Mouse (Mus musculus): ENCODE measurements around the gene H2-Q4.
A peak's percentile ranks its signal among the peaks of the same experiment; 100 is the strongest.
"Not testable (repeated sequence)": the region's sequence is repeated elsewhere in the genome, so short reads cannot be mapped to it uniquely, and the experiment has no call there.

Gene H2-Q4

GRCm38 (mm10) chr17:35379369-35379728 is at the start of gene H2-Q4:
TSS of gene H2-Q4 (plus strand) at chr17:35379617.
- peak; percentile 97 for DNase-seq (ENCODE audit: low read depth, low spot score)

DNA sequence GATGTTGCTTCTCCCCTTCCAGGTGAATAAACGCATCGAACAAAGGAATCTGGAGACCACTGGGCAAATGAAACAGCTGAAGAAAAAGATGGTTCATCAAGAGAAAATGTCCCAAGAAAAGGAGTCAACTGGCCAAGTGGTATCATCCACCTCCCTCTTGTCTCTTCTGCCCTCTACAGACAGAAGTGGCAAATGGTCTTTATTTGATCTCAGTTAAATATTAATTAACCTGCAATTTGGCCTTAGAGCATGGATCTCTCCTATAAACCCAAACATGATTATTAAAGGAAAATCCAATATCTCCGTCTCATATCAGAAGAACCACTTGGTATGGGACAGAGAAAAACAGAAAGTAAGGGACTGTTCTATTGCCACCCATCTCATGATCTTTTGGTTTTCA is 49.7 kb upstream of the H2-Q4 start:
- not testable (repeated sequence) for DNase-seq (ENCODE audit: low read depth, low spot score)

DNA sequence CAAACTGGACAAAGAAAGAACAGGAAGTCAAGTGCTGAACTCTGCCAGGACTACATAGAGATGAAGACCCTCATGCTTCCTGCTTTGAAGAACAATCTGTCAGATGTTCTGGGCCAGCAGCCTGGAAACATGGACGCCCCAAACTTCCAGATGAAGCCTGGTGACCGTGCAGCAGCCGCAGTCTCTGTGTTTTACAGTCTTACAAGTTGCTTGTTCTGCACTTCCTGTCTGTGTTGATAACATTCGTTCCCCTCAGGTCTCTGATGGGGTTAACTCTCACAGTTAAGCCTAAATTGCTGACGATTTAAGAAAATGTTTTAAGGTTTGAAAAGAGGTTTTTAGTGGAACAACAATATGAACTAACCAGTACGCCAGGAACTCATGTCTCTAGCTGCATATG is 47.9 kb upstream of the H2-Q4 start:
- DNase-seq (ENCODE audit: low read depth, low spot score), result not testable (repeated sequence)

DNA sequence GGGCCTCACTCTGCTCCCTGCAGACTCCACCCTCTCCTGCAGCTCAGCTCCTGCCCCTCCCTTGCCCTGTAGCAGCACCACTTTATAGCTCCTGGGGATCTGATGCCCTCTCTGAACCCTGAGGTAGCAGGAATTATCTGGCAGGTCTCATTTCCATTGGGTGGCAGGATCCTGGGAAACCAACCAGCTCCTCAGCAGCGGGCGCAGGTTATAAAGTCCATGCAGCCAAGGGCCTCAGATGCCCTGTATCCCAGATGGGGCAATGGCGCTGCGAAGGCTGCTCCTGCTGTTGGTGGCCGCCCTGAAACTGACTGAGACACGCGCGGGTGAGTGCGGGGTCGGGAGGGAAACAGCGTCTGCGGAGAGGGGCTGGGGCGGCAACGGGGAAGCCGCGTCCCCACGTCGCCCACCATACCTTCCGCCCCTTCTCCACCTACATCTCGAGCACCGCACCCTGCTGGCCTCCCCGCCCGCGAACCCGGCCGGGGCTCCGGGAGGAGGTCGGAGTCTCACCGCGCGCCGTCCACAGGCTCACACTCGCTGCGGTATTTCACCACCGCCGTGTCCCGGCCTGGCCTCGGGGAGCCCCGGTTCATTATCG is 37.2 kb upstream of the H2-Q4 start, which contains the start of gene H2-Q2:
TSS of gene H2-Q2 (plus strand) at position 172 of the 601 bp plus-strand sequence.
- peak; percentile 54 for DNase-seq (ENCODE audit: low read depth, low spot score)

DNA sequence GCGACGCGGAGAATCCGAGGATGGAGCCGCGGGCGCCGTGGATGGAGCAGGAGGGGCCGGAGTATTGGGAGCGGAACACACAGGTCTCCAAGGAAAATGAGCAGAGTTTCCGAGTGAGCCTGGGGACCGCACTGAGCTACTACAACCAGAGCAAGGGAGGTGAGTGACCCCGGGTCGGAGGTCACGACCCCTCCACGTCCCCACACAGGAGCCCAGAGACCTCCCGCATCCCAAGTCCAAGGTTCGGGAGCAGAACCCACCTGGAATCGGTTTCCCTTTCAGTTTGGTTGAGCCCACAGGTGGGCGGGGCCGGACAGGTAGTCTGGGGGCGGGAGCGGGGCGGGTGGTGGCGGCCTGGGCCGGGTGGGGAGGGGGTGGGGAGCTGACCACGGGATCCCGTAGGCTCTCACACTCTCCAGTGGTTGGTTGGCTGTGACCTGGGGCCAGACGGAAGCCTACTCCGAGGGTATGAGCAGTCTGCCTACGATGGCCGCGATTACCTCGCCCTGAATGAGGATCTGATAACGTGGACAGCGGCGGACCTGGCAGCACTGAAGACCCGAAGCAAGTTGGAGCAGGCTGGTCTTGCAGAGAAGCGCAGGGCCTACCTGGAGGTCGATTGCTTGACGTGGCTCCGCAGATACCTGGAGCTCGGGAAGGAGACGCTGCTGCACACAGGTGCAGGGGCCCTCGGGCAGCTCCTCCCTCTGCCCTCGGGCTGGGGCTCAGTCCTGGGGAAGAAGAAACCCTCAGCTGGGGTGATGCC is 36.5 kb upstream of the H2-Q4 start:
- peak; percentile 60 for DNase-seq (ENCODE audit: low read depth, low spot score)

DNA sequence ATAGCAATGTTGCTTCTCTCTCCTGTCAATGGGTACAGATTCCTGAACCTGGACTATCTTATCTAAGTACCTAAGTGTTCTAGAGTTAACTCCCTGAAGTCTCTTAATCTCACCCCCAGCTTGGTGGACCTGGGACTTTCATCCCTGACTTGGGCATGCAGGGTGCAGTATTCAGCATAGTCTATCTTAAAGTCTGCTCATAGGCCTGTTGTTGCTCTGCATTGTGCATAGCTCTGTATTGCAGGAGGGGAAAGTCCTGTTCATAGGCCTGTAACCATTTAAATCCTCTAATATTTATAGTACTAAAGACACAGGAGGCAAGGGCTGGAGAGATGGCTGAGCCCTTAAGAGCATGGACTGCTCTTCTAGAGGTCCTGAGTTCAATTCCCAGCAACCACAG is 31.8 kb upstream of the H2-Q4 start:
- not testable (repeated sequence) for DNase-seq (ENCODE audit: low read depth, low spot score)

DNA sequence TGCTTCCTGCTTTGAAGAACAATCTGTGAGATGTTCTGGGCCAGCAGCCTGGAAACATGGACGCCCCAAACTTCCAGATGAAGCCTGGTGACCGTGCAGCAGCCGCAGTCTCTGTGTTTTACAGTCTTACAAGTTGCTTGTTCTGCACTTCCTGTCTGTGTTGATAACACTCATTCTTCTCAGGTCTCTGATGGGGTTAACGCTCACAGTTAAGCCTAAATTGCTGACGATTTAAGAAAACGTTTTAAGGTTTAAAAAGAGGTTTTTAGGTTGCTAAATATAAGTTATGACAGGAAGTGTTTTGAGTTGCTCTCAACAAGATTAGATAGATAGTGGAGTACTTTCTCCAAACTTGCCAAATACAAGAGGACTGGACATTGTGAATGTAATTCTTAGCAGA is 26.1 kb upstream of the H2-Q4 start:
- peak; percentile 51 for DNase-seq (ENCODE audit: low read depth, low spot score)

DNA sequence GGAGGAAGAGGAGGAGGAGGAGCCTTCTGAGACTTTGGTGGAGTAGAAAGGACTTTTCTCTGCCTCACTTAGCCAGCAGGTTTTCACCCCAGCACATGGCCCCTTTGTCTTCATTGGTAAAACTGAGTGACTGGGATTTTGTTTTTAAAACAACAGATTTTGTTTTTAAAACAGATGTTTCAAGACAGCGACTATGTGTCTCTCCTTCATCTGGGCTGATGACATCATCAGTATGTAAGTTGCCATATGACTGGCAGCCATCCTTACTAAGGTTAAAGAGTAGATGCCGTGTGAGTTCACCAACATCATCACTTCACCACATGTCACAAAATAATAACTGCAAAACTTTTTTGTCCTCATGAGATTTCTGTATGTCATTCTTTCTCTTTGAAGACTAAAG is 25.3 kb upstream of the H2-Q4 start:
- peak; percentile 37 for DNase-seq (ENCODE audit: low read depth, low spot score)

- DNase-seq (ENCODE audit: low read depth, low spot score), result no peak
Observed at GRCm38 (mm10) chr17:35357086-35357485, 22.3 kb upstream of the H2-Q4 start.

GRCm38 (mm10) chr17:35358763-35359469 is 20.5 kb upstream of the H2-Q4 start:
- no peak for DNase-seq (ENCODE audit: low read depth, low spot score)

DNA sequence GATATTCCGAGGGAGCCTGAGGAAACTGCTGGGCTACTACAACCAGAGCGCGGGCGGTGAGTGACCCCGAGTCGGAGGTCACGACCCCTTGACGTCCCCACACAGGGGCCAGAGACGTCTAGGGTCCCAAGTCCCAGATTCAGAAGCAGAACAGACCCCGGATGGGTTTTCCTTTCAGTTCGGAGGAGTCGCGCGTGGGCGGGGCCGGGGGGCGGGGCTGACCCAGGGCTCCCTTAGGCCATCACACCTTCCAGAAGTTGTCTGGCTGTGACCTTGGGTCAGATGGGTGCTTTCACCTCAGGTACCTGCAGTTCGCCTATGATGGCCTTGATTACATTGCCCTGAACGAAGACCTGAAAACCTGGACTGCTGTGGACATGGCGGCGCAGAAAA is 20.0 kb upstream of the H2-Q4 start:
- DNase-seq (ENCODE audit: low read depth, low spot score), result peak; percentile 67

GRCm38 (mm10) chr17:35379729-35380451 is 473 bp downstream of the H2-Q4 start:
- DNase-seq (ENCODE audit: low read depth, low spot score), result peak; percentile 81

DNA sequence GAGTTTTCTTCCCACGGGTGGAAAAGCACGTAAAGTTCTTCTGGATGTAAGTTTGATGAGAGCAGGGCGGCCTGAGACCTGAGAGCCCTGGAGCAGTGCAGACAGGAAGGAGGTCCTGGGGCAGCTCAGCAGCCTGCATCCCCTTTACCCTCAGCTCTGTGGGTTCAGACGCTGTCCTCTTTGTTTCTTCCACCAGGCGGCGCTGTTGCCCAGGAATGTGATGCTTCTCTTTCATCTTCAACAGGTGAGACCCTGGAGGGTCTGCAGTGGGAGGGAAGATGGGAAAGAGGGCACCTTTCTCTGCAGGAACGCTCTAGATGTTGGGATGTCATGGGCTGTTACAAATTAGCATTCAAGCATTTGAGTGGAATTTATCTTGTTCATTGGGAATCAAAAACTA is 10.4 kb downstream of the H2-Q4 start:
- DNase-seq (ENCODE audit: low read depth, low spot score), result peak; percentile 82

GRCm38 (mm10) chr17:35392671-35393070 is 13.3 kb downstream of the H2-Q4 start:
- not testable (repeated sequence) for DNase-seq (ENCODE audit: low read depth, low spot score)

DNA sequence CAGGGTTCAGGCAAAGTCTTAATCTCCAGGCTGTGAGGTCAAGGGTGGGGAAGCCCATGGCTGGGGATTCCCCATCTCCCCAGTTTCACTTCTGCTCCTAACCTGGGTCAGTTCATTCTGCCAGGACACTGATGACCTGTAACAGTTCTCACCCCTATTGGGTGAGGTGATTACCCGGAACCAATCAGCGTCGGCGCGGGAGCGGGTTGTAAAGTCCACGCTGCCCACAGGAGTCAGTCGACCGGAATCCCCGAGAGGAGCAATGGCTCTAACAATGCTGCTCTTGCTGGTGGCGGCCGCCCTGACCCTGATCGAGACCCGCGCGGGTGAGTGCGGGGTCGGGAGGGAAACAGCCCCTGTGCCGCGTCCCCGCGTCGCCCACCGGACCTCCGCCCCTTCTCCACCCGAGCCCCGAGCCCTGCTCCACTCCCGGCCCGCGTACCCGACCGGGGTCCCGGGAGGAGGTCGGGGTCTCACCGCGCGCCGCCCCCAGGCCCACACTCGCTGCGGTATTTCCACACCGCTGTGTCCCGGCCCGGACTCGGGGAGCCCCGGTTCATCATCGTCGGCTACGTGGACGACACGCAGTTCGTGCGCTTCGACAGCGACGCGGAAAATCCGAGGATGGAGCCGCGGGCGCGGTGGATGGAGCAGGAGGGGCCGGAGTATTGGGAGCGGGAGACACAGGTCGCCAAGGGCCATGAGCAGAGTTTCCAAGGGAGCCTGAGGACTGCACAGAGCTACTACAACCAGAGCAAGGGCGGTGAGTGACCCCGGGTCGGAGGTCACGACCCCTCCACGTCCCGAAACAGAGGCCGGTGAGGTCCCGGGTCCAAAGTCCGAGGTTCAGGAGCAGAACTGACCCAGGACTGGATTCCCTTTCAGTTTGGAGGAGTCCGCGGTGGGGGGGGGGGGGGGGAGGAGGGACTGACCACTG is 14.7 kb downstream of the H2-Q4 start:
- DNase-seq (ENCODE audit: low read depth, low spot score), result peak; percentile 44

DNA sequence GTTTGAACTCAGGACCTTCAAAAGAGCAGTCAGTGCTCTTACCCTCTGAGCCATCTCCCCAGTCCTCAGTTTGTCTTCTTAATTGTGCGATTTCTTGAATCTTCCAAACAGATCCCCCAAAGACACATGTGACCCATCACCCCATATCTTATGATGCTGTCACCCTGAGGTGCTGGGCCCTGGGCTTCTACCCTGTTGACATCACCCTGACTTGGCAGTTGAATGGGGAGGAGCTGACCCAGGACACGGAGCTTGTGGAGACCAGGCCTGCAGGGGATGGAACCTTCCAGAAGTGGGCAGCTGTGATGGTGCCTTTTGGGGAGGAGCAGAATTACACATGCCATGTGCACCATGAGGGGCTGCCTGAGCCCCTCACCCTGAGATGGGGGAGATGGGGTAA is 17.5 kb downstream of the H2-Q4 start:
- peak; percentile 9 for DNase-seq (ENCODE audit: low read depth, low spot score)

DNA sequence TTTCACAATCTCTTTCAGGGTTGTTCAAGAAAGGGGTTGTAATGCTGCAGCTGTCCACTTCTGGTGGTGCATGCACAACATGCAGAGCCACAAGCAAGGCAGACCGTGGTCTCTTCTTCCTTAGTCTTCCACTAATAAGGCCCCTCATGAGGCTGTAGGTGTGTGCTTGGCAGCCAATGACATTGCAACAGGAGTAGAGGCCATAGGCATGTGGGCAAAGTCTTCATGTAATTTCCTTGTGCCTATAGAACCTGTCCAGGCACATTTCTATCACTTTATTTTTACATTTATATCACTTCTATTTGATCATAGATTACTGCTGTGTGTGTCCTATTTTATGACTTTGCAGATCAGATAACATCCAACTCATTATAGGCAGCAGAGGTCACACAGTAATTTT is 33.6 kb downstream of the H2-Q4 start:
- DNase-seq (ENCODE audit: low read depth, low spot score), result not testable (repeated sequence)

GRCm38 (mm10) chr17:35415273-35416129 is 36.1 kb downstream of the H2-Q4 start:
- DNase-seq (ENCODE audit: low read depth, low spot score), result not testable (repeated sequence)

- no peak for DNase-seq (ENCODE audit: low read depth, low spot score)
Observed at GRCm38 (mm10) chr17:35418772-35419171, 39.4 kb downstream of the H2-Q4 start.

GRCm38 (mm10) chr17:35419564-35419963 is 40.1 kb downstream of the H2-Q4 start:
- not testable (repeated sequence) for DNase-seq (ENCODE audit: low read depth, low spot score)
